ENCODE assay signal across 9 mouse cellular contexts in the genomic region with DNA sequence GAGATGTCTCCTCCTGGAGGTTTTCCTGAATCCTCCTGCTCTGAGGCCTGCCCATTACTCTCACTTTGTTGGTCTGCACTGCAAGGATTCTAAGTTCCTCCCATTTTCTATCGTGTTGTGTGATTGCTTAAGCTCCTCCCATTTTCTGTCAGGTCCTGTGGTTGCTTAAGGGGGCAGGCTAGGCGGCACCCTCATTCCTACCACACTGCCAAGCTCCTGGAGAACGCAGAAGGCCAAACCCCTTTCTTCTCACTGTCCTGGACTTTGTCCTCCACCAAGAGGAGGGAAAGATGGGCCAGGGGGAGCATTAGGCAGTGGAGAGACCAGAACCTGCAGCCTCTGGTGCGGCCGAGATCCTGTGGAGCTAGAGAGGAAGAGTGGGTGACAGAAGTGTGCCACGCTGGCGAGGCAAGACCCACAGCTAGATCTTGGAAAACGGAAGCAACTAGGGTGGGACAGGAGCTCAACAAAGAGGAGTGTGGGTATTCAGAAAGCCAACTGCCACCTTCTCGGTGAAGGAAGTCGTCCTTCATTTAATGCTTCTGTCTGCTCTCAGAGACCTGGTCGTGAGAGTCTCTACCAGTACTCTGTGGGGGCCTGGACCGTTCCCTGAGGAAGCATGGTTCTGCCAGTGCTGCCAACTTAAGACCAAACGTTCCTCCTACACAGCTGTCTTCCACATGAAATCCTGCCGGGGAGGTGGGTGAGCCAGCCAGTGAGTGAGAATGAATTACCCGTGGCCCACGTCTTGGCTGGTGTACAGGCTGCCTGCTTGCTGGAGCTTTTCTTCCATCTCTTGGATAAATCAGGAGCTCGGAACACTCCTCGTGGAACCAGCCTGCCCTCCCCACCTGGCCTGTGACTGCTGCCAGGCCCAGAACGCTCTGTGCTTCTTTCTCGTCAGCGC.
DNase-seq lines count a peak whose midpoint lies in the region; ATAC-seq and TF ChIP-seq lines count a peak whose summit lies in the region.
"Had no signal": no experiment of that assay in that cellular context is flagged by ENCODE, and none has a peak within 500 bp of the region (broad histone marks: within the 10 kb centered on the region; RNA-seq: fewer than 3 reads in every experiment).

No protein-coding gene starts in this region.

- H3K4me3 ChIP-seq in hindbrain, embryonic 13.5 days: no peak overlapping the region
- no peak overlapping the region for H3K4me3 ChIP-seq in hindbrain, embryonic 10.5 days
- H3K4me3 ChIP-seq in cortical plate, adult 2 months (ENCODE audit: insufficient read depth, low read length): no peak overlapping the region
- no peak overlapping the region for H3K4me3 ChIP-seq in heart, adult 2 months
- H3K4me3 ChIP-seq: midbrain, embryonic 12.5 days had no signal

- intact Hi-C loops in heart, adult 2 months (cut with DNase I): no loop called here
- intact Hi-C loops in heart, postnatal 10 days (cut with DNase I): no loop called here

- peak overlapping the region; percentile 46; the same call in 1 of the 2 replicates for H3K27ac ChIP-seq in hindbrain, embryonic 13.5 days
- H3K27ac ChIP-seq in hindbrain, embryonic 10.5 days: no peak overlapping the region
- peak overlapping the region; percentile 55; the same call in 1 of the 2 replicates for H3K27ac ChIP-seq in cortical plate, adult 2 months (ENCODE audit: insufficient read depth, low read length)
- no peak overlapping the region for H3K27ac ChIP-seq in heart, adult 2 months
- H3K27ac ChIP-seq: midbrain, embryonic 12.5 days had no signal

- no peak overlapping the region for H3K9ac ChIP-seq in hindbrain, embryonic 13.5 days
- no peak overlapping the region for H3K9ac ChIP-seq in heart, adult 2 months (ENCODE audit: low read depth, low read length)
- H3K9ac ChIP-seq: midbrain, embryonic 12.5 days had no signal

- no peak for DNase-seq in hindbrain, embryonic 10.5 days (ENCODE audit: low spot score)
- peak; percentile 92 for DNase-seq in layer of hippocampus, adult 8-10 months (ENCODE audit: low spot score in 2 of 2)
- DNase-seq in heart, adult 2 months: no peak
- DNase-seq in testis, postnatal 14 days (ENCODE audit: low spot score): no peak
- DNase-seq in heart, postnatal 10 days: no peak

- no peak for ATAC-seq in hindbrain, embryonic 13.5 days (ENCODE audit: low FRiP score)
- ATAC-seq in monocyte, adult 5-6 weeks (replicated peaks; ENCODE audit: insufficient number of reproducible peaks, low FRiP score, low TSS enrichment, poor library complexity, severe bottlenecking): peak; percentile 33; the same call in 1 of the 2 replicates

- H3K4me2 ChIP-seq in hindbrain, embryonic 13.5 days: no peak overlapping the region
- H3K4me2 ChIP-seq: midbrain, embryonic 12.5 days had no signal

- no peak for TF ChIP-seq POLR2A in cortical plate, adult 2 months (IDR thresholded peaks at IDR 0.05; ENCODE audit: extremely low read depth, insufficient read depth, low read length)
- no peak for TF ChIP-seq POLR2A in heart, adult 2 months (IDR thresholded peaks at IDR 0.05; ENCODE audit: insufficient read depth, low read depth, low read length)

- H3K27me3 ChIP-seq in hindbrain, embryonic 13.5 days: no peaks in the 10 kb centered on the region
- H3K27me3 ChIP-seq in hindbrain, embryonic 10.5 days (ENCODE audit: insufficient read depth, poor library complexity, severe bottlenecking): no peaks in the 10 kb centered on the region
- H3K27me3 ChIP-seq in heart, adult 2 months (ENCODE audit: control insufficient read depth, insufficient read depth, low read length): no peaks in the 10 kb centered on the region
- H3K27me3 ChIP-seq: midbrain, embryonic 12.5 days had no signal

- no peak for TF ChIP-seq EP300 in heart, adult 2 months (IDR thresholded peaks at IDR 0.05; ENCODE audit: insufficient read depth, low read depth, low read length)

- peaks cover 30% of the 10 kb centered on the region for H3K4me1 ChIP-seq in hindbrain, embryonic 13.5 days (replicated peaks)
- peaks cover 10% of the 10 kb centered on the region; the same call in 1 of the 2 replicates for H3K4me1 ChIP-seq in hindbrain, embryonic 10.5 days (replicated peaks)
- H3K4me1 ChIP-seq in cortical plate, adult 2 months (ENCODE audit: control insufficient read depth, insufficient read depth, low read length): peaks cover 12% of the 10 kb centered on the region
- H3K4me1 ChIP-seq in heart, adult 2 months (ENCODE audit: control insufficient read depth, insufficient read depth, low read length): peaks cover 3% of the 10 kb centered on the region; the same call in 1 of the 2 replicates
- H3K4me1 ChIP-seq: midbrain, embryonic 12.5 days had no signal

- no peaks in the 10 kb centered on the region for H3K9me3 ChIP-seq in hindbrain, embryonic 13.5 days
- H3K9me3 ChIP-seq in hindbrain, embryonic 10.5 days: peaks cover 6% of the 10 kb centered on the region; the same call in 1 of the 2 replicates
- H3K9me3 ChIP-seq: midbrain, embryonic 12.5 days had no signal

- 82% methylated on average over 21 of the region's 21 CpGs for WGBS in hindbrain, embryonic 13.5 days
- 87% methylated on average over 21 of the region's 21 CpGs for WGBS in hindbrain, embryonic 10.5 days
- WGBS in heart, adult 2 months: 79% methylated on average over 21 of the region's 21 CpGs

- peaks cover 5% of the 10 kb centered on the region; the same call in 1 of the 2 replicates for H3K79me2 ChIP-seq in heart, adult 2 months (replicated peaks; ENCODE audit: control insufficient read depth, insufficient read depth, low read length)

- TF ChIP-seq CTCF in cortical plate, adult 2 months (IDR thresholded peaks at IDR 0.05; ENCODE audit: extremely low read depth, insufficient read depth, low read length): no peak
- no peak for TF ChIP-seq CTCF in heart, adult 2 months (IDR thresholded peaks at IDR 0.05)

- no peaks in the 10 kb centered on the region for H3K36me3 ChIP-seq in hindbrain, embryonic 13.5 days
- peaks cover 5% of the 10 kb centered on the region; the same call in 1 of the 2 replicates for H3K36me3 ChIP-seq in hindbrain, embryonic 10.5 days
- no peaks in the 10 kb centered on the region for H3K36me3 ChIP-seq in heart, adult 2 months (ENCODE audit: control insufficient read depth, insufficient read depth, low read length)
- H3K36me3 ChIP-seq: midbrain, embryonic 12.5 days had no signal

Comparison
In these comparisons a context has a peak if more than half of its experiments do, and no peak if none do; other contexts are left out.
1. H3K27ac ChIP-seq: peak in hindbrain, embryonic 13.5 days (single experiment) and cortical plate, adult 2 months (single experiment); none in hindbrain, embryonic 10.5 days (single experiment) and heart, adult 2 months (single experiment).
2. DNase-seq: peak in layer of hippocampus, adult 8-10 months (2 of 2); none in hindbrain, embryonic 10.5 days (single experiment), heart, adult 2 months (0 of 2), testis, postnatal 14 days (single experiment) and heart, postnatal 10 days (0 of 2).